Mouse (Mus musculus) ovary, adult 18-20 months (tissue): ENCODE results near the gene Luc7l2.

Experiments
- DNase-seq: peaks from one replicate; pipeline ENCODE4 v3.0.0; 2022; ENCODE audit warnings: low spot score, mixed read lengths

The Luc7l2 gene

DNA sequence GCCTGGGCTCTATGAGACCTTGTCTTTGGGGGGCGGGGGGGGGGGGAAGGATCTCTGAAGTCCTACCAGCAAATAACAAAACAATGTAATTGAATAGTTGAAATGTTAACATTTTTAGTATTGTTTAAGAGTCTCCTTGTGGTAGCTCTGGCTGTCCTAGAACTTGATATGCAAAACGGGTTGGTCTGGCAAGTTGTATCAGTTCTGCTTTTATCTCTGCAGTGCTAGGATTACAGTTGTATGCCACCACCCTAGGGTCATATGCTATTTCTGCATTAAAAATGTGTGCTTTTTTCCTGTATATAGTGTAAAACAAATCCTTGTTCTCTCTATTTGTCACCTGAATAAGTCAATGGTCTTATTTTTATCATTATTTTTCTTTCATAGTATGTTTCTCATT, 25.0 kb downstream of the Luc7l2 start:
- DNase-seq: no peak

GRCm38 (mm10) chr6:38580112-38580857, 29.2 kb downstream of the Luc7l2 start:
- no peak for DNase-seq

GRCm38 (mm10) chr6:38581711-38582110, 30.6 kb downstream of the Luc7l2 start:
- no peak for DNase-seq

- DNase-seq: no peak
Observed at GRCm38 (mm10) chr6:38597481-38597880, 46.3 kb downstream of the Luc7l2 start.

- no peak for DNase-seq
Observed at GRCm38 (mm10) chr6:38609892-38610291, 58.8 kb downstream of the Luc7l2 start.

DNA sequence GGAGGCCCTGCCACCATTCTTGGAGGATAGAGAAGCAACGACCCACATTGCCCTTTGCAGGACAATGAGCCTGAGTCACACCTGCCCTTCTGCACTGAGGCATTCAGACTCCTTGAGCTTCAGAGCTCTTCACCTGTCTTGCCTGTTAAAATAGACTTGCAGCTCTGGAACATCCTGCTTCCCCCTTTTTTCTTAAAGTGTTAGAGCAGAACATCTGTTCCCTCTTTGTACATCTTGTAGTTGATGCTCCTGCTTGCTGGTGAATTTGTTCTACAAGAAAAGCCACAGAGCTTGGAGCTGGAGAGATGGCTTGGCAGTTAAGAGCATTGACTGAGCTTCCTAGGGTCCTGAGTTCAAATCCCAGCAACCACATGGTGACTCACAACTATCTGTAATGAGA, 71.3 kb downstream of the Luc7l2 start:
- no peak for DNase-seq

DNA sequence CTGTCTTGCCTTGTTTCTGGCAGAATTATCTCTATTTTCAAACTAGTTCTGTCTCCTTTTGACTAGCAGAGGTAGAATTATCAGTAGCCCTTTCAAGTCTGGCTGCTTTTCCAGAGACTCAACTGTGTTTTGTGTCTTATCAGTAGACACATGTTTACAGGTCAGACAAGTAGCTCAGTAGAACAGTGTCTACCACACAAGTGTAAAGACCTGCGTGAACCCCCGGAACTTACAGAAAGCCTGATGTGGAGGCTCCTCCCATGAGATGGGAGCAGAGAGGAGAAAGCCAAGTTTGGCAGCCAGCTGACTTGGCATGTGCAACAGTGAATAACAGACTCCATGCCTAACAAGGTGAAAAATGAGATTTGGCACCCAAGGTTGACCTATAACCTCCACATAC, 72.3 kb downstream of the Luc7l2 start:
- no peak for DNase-seq

GRCm38 (mm10) chr6:38624439-38624838, 73.3 kb downstream of the Luc7l2 start:
- no peak for DNase-seq

DNA sequence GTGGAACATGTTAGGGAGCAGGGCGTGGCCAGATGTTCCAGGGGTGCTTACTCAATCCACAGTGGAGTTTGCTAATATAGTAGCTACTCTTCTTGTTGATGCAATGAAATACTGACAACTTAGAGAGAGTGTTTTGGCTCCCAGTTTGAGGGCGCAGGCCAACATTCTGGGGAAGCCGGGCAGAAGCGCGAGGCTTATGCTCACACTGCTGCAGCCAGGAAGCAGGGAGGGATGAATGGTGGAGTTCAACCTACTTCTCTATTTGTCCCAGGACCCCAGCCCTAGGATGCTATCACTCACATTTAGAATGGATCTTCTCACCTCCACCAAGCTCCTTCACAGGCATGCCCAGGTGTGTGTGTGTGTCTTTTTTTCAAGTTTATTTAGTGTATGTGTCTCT, 75.0 kb downstream of the Luc7l2 start:
- DNase-seq: no peak

GRCm38 (mm10) chr6:38627081-38627480, 75.9 kb downstream of the Luc7l2 start:
- no peak for DNase-seq

- no peak for DNase-seq
Observed at GRCm38 (mm10) chr6:38627486-38627885, 76.4 kb downstream of the Luc7l2 start.

- no peak for DNase-seq
Observed at GRCm38 (mm10) chr6:38629556-38629955, 78.4 kb downstream of the Luc7l2 start.

- no peak for DNase-seq
Observed at GRCm38 (mm10) chr6:38632826-38633225, 81.7 kb downstream of the Luc7l2 start.

DNA sequence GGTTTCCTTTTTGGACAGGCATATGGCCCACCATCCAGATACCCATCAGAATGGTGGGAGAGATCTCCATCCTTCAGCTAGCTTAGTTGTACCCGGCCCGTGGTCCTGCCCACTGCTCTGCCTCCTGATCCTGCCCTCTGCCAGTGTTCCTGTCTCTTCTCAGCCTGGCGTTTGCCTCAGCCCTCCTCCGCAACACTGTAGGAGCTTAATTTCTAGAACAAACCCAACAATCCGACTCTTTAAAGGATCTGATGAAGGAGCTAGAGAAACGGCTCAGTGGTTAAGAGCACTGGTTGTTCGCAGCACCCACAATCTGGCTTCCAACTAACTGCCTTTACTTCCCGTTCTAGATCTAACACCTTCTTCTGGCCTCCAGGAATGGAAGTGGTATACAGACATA, 83.3 kb downstream of the Luc7l2 start:
- no peak for DNase-seq

DNA sequence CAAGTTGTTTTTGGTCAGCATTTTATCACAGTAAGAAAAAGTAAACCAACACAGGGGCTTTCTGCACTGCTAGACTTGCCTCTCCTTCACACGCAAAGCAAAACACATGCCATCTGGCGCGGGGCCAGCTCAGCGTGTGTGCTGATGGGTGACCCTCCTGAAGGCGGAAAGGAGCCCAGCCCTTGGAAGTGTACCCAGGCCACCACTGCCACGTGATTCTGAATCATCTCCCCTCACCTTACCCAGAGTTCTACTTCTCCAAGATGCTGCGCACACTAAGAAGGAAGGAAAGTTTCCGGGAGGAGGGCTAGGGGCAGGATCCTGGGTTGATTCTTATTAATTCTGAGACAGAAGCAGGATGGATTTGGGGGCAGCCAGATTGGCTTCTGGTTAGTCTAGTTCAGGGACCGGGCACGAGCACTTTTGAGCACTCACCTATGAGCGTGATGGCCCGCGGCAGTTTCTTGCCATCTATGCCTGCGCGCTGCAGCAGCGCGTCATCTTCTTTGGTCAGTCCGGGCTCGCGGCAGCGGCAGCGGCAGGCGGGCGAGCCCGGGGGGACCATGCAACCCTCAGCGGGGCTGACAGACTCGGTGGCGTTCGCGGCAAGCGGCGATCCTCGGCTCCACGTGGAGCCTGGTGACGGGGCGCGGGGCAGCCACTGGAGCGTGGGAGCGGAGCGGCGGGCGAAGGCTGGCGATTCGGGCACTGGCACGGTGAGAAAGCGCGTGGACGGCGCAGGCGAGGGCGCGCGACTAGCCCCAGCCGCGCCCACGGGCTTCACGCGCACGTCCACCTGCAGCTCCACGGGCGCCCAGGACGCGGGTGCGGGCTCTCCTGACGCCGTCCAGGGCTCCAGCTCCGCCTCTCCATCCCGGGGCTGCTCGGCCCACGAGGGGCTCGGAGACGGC, 85.1 kb downstream of the Luc7l2 start:
- no peak for DNase-seq

DNA sequence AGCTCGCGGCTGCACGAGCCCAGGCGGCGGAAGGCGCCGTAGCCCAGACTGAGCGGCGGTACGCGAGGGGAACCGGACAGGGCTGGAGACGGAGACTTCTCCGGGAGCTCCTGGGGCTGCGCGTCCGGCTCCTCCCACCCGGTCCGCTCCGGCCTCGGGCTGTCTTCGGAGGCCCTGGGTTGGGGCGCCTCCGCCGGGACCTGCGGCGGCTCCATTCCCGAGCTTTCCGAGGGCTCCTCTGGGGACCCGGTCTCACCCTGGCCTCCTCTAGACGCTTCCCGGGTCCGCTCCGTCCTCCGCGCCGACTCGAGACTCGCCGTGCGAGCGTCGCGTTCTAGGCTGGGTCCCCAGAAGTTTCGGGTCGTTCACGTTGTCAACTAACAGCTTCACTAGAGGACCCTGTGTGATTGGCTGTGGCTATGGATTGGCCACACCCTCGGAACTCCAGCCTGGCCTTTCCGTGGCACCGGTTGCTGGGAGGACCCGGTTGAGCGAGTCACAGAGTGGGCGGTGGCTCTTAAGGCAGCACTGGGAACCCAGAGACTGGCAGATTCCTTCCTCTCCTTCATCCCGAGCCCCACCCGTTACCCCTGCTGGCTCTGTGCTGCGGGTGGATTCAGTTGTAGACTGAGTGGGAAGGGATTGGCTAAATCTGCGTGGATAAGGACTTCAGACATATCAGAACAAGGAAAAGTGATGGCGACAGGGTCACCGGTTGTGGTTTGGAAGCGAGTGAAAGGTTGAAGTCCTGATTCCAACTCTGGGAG, 85.9 kb downstream of the Luc7l2 start, which contains the start of gene Klrg2:
Gene Klrg2, minus strand, starts transcription at position 391 of the 767 bp plus-strand sequence.
- DNase-seq: peak; percentile 57

DNA sequence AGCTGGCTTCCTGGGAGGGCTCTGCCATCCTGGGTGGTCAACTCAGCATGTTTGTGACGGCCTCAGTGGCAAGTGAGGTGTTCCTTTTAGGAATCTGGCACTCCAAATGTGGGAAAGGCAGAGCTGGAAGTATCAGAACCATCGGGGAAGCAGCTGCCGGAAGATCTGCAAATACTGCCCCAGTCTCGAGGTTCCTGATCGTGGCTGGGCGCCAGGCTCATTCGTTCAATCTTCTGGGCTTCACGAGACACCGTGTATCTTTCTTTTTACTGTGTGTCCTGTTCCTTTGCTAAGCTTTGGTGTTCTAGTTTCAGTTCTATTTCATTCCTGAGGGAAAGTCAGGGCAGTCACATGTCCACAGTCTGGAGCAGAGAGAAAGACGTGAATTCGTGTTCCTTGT, 89.3 kb downstream of the Luc7l2 start:
- no peak for DNase-seq

DNA sequence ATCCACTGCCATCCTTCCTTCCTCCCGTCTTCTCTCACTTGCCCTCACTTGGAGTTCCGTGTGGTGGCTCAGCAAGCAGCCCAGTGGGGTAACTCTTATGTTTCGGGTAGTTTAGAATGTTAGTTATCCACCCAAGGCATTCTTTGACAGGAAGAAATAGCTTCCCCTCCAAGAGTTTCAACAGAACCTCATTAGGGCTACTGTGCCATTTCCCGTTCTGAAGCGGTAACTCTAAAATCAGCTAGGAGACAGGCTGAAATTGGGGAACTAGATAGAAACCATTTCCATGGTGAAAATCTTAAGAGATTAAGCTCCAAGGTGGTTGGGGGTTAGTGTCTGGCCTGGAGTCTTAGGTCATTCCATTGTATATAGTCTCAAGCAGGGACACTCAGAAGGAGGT, 90.1 kb downstream of the Luc7l2 start:
- no peak for DNase-seq

DNA sequence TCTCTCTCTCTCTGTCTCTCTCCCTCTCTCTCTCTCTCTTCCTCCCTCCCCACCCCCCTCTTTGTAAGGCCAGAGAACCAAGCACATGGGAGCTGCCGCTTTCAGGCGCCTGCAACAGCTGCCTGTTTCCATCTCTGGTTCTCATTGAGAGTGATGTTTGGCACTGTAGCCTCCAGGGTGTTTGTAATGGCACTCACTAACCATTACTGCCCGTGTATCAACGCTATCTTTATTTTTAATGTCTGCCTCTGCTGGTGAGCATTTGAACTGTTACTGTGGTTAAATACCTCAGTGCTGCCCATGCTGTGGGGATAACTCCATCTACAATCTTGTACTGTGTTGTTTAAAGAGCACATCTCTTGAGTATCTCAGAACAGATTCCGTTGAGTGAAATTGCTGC, 90.5 kb downstream of the Luc7l2 start:
- no peak for DNase-seq

DNA sequence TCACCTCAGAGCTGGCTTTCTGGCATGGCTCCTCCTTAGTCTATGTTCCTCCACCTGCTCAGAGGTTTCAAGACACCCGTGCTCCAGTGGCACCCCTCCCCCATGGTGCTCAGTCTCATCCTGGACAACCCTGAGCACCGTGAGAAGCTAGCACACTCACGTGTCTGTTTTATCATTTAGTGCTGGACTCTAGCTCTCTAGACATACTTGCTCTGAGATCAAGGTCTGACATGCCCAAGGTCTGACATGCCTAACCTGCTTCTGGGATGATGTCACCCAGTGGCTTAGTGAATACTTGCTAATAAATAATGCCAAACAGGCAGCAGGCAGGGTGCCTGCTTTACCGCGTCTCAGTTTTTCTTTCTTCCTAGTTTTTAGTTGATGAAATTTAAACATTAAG, 91.5 kb downstream of the Luc7l2 start:
- DNase-seq: no peak

- DNase-seq: no peak
Observed at GRCm38 (mm10) chr6:38643039-38643438, 91.9 kb downstream of the Luc7l2 start.

DNA sequence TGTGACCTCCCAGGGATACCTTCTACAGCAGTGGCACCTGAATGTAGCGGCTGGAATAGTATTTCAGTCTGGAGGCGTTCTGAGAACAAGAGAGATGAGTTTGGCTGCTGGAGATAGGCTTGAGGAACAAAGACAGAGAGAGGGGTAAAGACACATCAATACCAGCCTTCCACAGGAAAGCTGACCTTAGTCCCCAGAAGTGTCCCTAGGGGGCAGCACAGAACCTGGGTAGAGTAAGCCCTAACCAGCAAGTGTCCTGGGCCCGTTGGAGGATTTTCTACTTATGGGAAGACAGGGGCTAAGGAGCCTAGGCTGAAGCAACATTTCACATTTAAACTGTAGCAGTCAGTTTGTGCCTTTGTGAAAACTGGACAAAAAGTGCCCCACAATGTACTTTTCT, 98.4 kb downstream of the Luc7l2 start:
- no peak for DNase-seq
